Mouse (Mus musculus): ENCODE results near the gene Zmynd8.

DNA sequence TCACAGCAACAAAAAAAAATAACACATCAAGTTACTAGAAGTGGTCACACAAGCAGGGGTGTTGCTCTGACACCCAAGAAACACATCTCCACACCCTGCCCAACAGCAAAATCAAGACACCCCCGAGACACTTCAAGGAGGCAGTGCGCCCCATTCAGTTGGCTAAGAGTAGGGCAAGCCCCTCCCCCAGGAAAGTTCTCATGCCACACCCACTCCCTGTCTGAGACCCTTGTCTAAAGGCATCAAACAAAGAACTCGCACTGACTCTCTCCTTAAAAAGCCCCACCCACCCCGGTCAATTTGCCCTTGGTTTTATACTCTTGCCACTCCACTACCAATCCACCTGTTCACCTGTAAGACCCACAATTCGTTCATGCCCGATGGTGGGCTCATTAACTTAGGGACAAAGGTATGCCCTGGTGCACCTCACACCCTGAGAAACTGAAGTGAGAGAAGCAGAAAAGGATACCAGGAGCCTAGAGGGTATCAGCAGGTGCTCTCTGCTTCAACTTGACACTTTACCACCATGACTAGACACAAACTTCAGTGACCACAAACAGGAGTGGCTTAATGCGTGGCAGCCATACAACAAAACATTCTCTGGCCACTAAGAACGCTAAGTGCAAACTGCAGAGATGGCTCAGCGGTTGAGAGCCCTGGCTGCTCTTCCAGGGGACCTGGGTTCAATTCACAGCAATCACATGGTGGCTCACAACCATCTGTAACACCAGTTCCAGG lies 45.8 kb downstream of the Zmynd8 start:
- TF ChIP-seq MAX (IDR thresholded peaks at IDR 0.05), result no peak
- no peak for TF ChIP-seq CTCF (IDR thresholded peaks at IDR 0.05; ENCODE audit: control insufficient read depth, insufficient read depth, insufficient read length)
- no peak for TF ChIP-seq CEBPB (IDR thresholded peaks at IDR 0.05; ENCODE audit: low read depth)
- no peak for TF ChIP-seq USF1 (IDR thresholded peaks at IDR 0.05; ENCODE audit: low read depth)
